Mouse (Mus musculus) Patski (cell line): ENCODE results near the gene Pde6h. TPM values are rescaled to one million over a fixed set of nuclear protein-coding genes. Genes with fewer than 3 reads are reported as not detected.
A peak's percentile ranks its signal among the peaks of the same experiment; 100 is the strongest.

ENCODE experiments used
- ATAC-seq: fragments of 100-300 bp; one replicate; pipeline ENCODE4 v1.8.0; 2021
- CTCF ChIA-PET: fragments of 350-600 bp; sonication (Branson Sonifier 250); formaldehyde crosslinking; loops from one replicate; lab custom pipeline; 2022; ENCODE audit warnings: inconsistent platforms; lab: Charles Lee
- POLR2A ChIA-PET: fragments of 350-600 bp; sonication (Branson Sonifier 250); formaldehyde crosslinking; loops from one replicate; lab custom pipeline; 2022; ENCODE audit warnings: antibody characterized with exemption, inconsistent platforms; lab: Charles Lee
- DNase-seq: peaks from one replicate; pipeline ENCODE4 v3.0.0-alpha.2; 2011; ENCODE audit warnings: low read depth, low spot score
- H3K27me3 ChIP-seq: fragments of 371-371 bp; one replicate; pipeline ENCODE4 v1.5.1; 2021
- CTCF ChIP-seq: fragments of 100-300 bp; IDR thresholded peaks from one replicate; pipeline ENCODE4 v1.5.1; 2021
- in situ Hi-C: fragments of 300-500 bp; cut with MboI; formaldehyde crosslinking; loops from 3 replicates; pipeline ENCODE4 v1.11.1; 2018; ENCODE audit warnings: low pct_unique_long_range_greater_than_20kb, mixed read lengths
- polyA plus RNA-seq: library from polyadenylated mRNA; unstranded; gene quantifications from one replicate; pipeline ENCODE4 v1.2.3, GENCODE M21; 2021

The Pde6h gene
- polyA plus RNA-seq, 1 experiment from 2014 or later = 1.3 TPM

GRCm38 (mm10) chr6:136950171-136950570 lies 26.5 kb downstream of the Pde6h start:
- H3K27me3 ChIP-seq = no peaks in the 10 kb centered on the region
- no peak for DNase-seq
- ATAC-seq = no peak
- POLR2A ChIA-PET = no interaction called here
- in situ Hi-C loops = no loop called here
- CTCF ChIA-PET = no interaction called here
- no peak for TF ChIP-seq CTCF

GRCm38 (mm10) chr6:136952930-136953329 lies 29.3 kb downstream of the Pde6h start:
- ChIA-PET CTCF (interaction anchor here (1.4 kb wide), 1 partner anchor 12 kb away, joined by 4 read pairs; no protein-coding TSS in a partner anchor), POLR2A (no interaction called here)
- TF ChIP-seq CTCF = no peak
- H3K27me3 ChIP-seq = no peaks in the 10 kb centered on the region
- DNase-seq (no peak), ATAC-seq (no peak)
- in situ Hi-C loops = no loop called here

- no peak for ATAC-seq
- no peak for TF ChIP-seq CTCF
- in situ Hi-C loops = no loop called here
Observed at GRCm38 (mm10) chr6:136954192-136954591, 30.6 kb downstream of the Pde6h start.

GRCm38 (mm10) chr6:136954715-136955114 lies 31.1 kb downstream of the Pde6h start:
- ATAC-seq = no peak
- ChIA-PET CTCF (no interaction called here), POLR2A (no interaction called here)
- no peak for DNase-seq
- TF ChIP-seq CTCF = no peak
- H3K27me3 ChIP-seq = no peaks in the 10 kb centered on the region
- in situ Hi-C loops = no loop called here

More at GRCm38 (mm10) chr6:136954192-136954591, 30.6 kb downstream of the Pde6h start:
- no peak for DNase-seq
- ChIA-PET POLR2A (no interaction called here), CTCF (no interaction called here)
- no peaks in the 10 kb centered on the region for H3K27me3 ChIP-seq

- no peaks in the 10 kb centered on the region for H3K27me3 ChIP-seq
- ATAC-seq = no peak
Observed at GRCm38 (mm10) chr6:136955240-136955639, 31.6 kb downstream of the Pde6h start.

GRCm38 (mm10) chr6:136957062-136957461 lies 33.4 kb downstream of the Pde6h start:
- POLR2A ChIA-PET = interaction anchor here (0.7 to 0.8 kb wide), 2 partner anchors 10 to 154 kb away, joined by 3 read pairs; no protein-coding TSS in a partner anchor
- no peak for TF ChIP-seq CTCF
- H3K27me3 ChIP-seq = no peaks in the 10 kb centered on the region
- DNase-seq = peak; percentile 86
- peak; percentile 99 for ATAC-seq
- in situ Hi-C loops = no loop called here
- CTCF ChIA-PET = interaction anchor here (1.2 to 1.6 kb wide), 2 partner anchors 10 to 26 kb away, joined by 3 to 6 read pairs; no protein-coding TSS in a partner anchor

More at GRCm38 (mm10) chr6:136955240-136955639, 31.6 kb downstream of the Pde6h start:
- ChIA-PET POLR2A (interaction anchor here (0.8 kb wide), 1 partner anchor 12 kb away, joined by 3 read pairs; no protein-coding TSS in a partner anchor), CTCF (interaction anchor here (1.0 kb wide), 1 partner anchor 13 kb away, joined by 3 read pairs; no protein-coding TSS in a partner anchor)
- DNase-seq = no peak
- TF ChIP-seq CTCF = no peak
- in situ Hi-C loops = no loop called here

GRCm38 (mm10) chr6:136959131-136959530 lies 35.5 kb downstream of the Pde6h start:
- ATAC-seq = no peak
- TF ChIP-seq CTCF = no peak
- ChIA-PET CTCF (interaction anchor here (0.8 to 1.5 kb wide), 5 partner anchors 11 to 103 kb away, joined by 3 to 6 read pairs (median 3); no protein-coding TSS in a partner anchor), POLR2A (interaction anchor here (1.3 kb wide), 1 partner anchor 12 kb away, joined by 3 read pairs; no protein-coding TSS in a partner anchor)
- in situ Hi-C loops = no loop called here
- no peaks in the 10 kb centered on the region for H3K27me3 ChIP-seq
- DNase-seq = no peak

GRCm38 (mm10) chr6:136962957-136963356 lies 39.3 kb downstream of the Pde6h start:
- CTCF ChIA-PET = interaction anchor here (1.3 kb wide), 1 partner anchor 101 kb away, joined by 7 read pairs; no protein-coding TSS in a partner anchor
- no peak for DNase-seq
- TF ChIP-seq CTCF = no peak
- in situ Hi-C loops = no loop called here
- H3K27me3 ChIP-seq = no peaks in the 10 kb centered on the region
- no peak for ATAC-seq
- POLR2A ChIA-PET = no interaction called here

- POLR2A ChIA-PET = interaction anchor here (0.6 kb wide), 1 partner anchor 160 kb away, joined by 3 read pairs; no protein-coding TSS in a partner anchor
- in situ Hi-C loops = loop anchor here (5.0 kb wide), 2 partner anchors 43 to 103 kb away; partner anchors contain the start of genes Erp27 and Pde6h
- peak; percentile 18 for TF ChIP-seq CTCF
- ATAC-seq (no peak), DNase-seq (no peak)
- CTCF ChIA-PET = interaction anchor here (1.0 to 3.6 kb wide), 4 partner anchors 12 to 104 kb away, joined by 3 to 25 read pairs (median 5); no protein-coding TSS in a partner anchor
- no peaks in the 10 kb centered on the region for H3K27me3 ChIP-seq
Observed at GRCm38 (mm10) chr6:136964609-136965510, 41.2 kb downstream of the Pde6h start.

- CTCF ChIA-PET = interaction anchor here (0.8 to 3.6 kb wide), 3 partner anchors 14 to 105 kb away, joined by 3 to 25 read pairs (median 6); no protein-coding TSS in a partner anchor
- TF ChIP-seq CTCF = no peak
- POLR2A ChIA-PET = interaction anchor here (0.6 to 0.7 kb wide), 2 partner anchors 161 to 452 kb away, joined by 3 to 5 read pairs; no protein-coding TSS in a partner anchor
- H3K27me3 ChIP-seq = no peaks in the 10 kb centered on the region
- no peak for DNase-seq
- in situ Hi-C loops = loop anchor here (5.0 kb wide), 2 partner anchors 44 to 104 kb away; partner anchors contain the start of genes Erp27 and Pde6h
- no peak for ATAC-seq
Observed at GRCm38 (mm10) chr6:136965912-136966311, 42.3 kb downstream of the Pde6h start.
